Mouse (Mus musculus) heart, postnatal 0 days (tissue): ENCODE measurements around the gene Nelfa.

Experiments used
- CTCF ChIP-seq: IDR thresholded peaks from 2 replicates; pipeline ENCODE4 v1.5.1; 2016; ENCODE audit warnings: antibody characterized with exemption, control low read depth, low read depth
- EP300 ChIP-seq: IDR thresholded peaks from 2 replicates; pipeline ENCODE4 v1.6.1; 2016; ENCODE audit warnings: antibody characterized with exemption, low read depth

GRCm38 (mm10) chr5:33857693-33858092 is 78.5 kb downstream of the Nelfa start:
- TF ChIP-seq EP300 (no peak), CTCF (no peak)
